Mouse (Mus musculus) liver, adult 2 months (tissue): ENCODE measurements at regions not wholly inside any gene's neighbourhood (a gene's known extent, or its start where the extent isn't known, plus 50 kb on each side); places are given as distances from the start of the nearest gene placed in this dataset.
"Not testable (repeated sequence)": the region's sequence is repeated elsewhere in the genome, so short reads cannot be mapped to it uniquely, and the experiment has no call there.

ENCODE experiments used
- DNase-seq: peaks from one replicate; pipeline ENCODE4 v3.0.0-alpha.2; 2011; ENCODE audit warnings: low read depth, low spot score; ENCODE audit errors: extremely low read depth
- H3K27ac ChIP-seq: fragments of 200-500 bp; replicated peaks from 2 replicates; pipeline ENCODE4 v1.5.1; 2012; ENCODE audit warnings: low read depth, mild to moderate bottlenecking, control low read depth, inconsistent platforms, low read length; ENCODE audit not compliant: insufficient read depth
- H3K27me3 ChIP-seq: fragments of 200-500 bp; 2 replicates; pipeline ENCODE4 v1.6.1; 2012; ENCODE audit warnings: mild to moderate bottlenecking, moderate library complexity, low read length, inconsistent platforms; ENCODE audit not compliant: control insufficient read depth, insufficient read depth
- H3K36me3 ChIP-seq: fragments of 200-500 bp; 2 replicates; pipeline ENCODE4 v1.6.1; 2012; ENCODE audit warnings: low read length, inconsistent platforms; ENCODE audit not compliant: control insufficient read depth, insufficient read depth
- H3K4me1 ChIP-seq: fragments of 200-500 bp; 2 replicates; pipeline ENCODE4 v1.6.1; 2011; ENCODE audit warnings: low read length; ENCODE audit not compliant: control insufficient read depth, insufficient read depth
- H3K4me3 ChIP-seq: fragments of 200-500 bp; 2 replicates; pipeline ENCODE4 v1.5.1; 2011; ENCODE audit warnings: low read depth, mild to moderate bottlenecking, control low read depth, low read length, moderate library complexity; ENCODE audit not compliant: insufficient read depth
- H3K79me2 ChIP-seq: fragments of 200-500 bp; 2 replicates; pipeline ENCODE4 v1.6.1; 2012; ENCODE audit warnings: inconsistent platforms, mild to moderate bottlenecking, low read length, moderate library complexity; ENCODE audit not compliant: control insufficient read depth, insufficient read depth
- H3K9ac ChIP-seq: fragments of 200-500 bp; 2 replicates; pipeline ENCODE4 v1.6.1; 2012; ENCODE audit warnings: low read depth, mild to moderate bottlenecking, control low read depth, inconsistent platforms, low read length
- CTCF ChIP-seq: fragments of 200-500 bp; IDR thresholded peaks from 2 replicates; pipeline ENCODE4 v1.5.1; 2011; ENCODE audit warnings: low read depth, low read length, control low read depth
- POLR2A ChIP-seq: fragments of 200-500 bp; IDR thresholded peaks from 2 replicates; pipeline ENCODE4 v1.6.1; 2011; ENCODE audit warnings: low read length, control low read depth; ENCODE audit not compliant: insufficient read depth; ENCODE audit errors: extremely low read depth
- WGBS: fragments of 180-500 bp; shearing (Covaris S2); methylation state at CpG from one replicate; pipeline ENCODE4 v1.1.7; 2018; 5-methylcytosine and 5-hydroxymethylcytosine counted together

DNA sequence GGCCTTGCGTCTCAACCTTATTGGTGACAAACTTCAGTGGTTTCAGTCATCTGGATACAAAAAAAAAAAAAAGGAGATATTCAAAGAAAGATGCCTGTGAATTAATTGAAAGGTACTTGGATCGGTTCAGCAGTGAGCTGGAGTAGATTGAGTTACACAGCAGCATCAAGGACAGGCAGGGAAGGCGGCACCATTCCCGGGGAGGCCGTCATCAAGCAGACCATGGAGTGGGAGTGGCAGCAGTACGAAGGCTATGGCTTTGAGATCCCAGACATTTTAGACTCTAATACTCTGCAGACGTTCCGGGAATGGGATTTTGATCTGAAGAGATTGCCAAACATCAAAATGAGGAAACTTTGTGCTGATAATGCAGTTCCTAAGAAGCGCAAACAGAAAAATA, 750.8 kb downstream of the Crisp4 start:
- TF ChIP-seq CTCF (no peak), POLR2A (no peak)
- DNase-seq: no peak

DNA sequence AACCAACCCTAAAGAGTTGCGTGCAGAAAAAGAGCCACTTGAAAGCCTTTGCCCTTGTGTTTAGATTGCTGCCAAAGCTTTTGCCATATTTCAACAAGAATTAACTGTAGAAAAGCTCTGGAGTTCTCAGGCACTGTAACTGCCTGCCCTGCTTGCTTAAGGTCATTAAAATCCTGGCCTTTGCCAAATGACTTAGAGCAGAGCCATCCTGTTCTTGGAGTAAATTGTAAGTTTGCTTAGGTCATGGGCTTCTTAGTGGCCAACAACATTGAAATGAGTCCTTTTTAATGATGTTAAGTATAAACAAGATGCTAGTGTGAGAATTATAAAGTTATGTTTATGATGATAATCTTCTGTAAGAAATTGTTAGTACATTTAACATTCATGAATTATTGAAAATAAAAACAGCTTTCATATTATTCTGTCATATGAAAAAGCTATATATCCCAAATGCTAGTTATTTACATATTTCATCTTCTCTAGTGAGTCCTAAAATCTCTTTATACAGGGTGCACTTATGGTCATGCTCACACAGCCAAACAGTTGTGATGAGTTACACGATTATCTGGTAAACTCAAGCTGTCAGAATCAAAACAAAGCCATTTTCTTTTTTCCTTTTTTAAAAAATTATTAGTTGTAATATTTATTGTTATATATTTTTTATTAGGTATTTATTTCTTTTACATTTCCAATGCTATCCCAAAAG, 753.4 kb downstream of the Crisp4 start:
- no peaks in the 10 kb centered on the region for H3K36me3 ChIP-seq
- no peak for TF ChIP-seq POLR2A
- no peaks in the 10 kb centered on the region for H3K79me2 ChIP-seq
- H3K4me3 ChIP-seq: no peak overlapping the region
- peak; percentile 20 for DNase-seq
- H3K27me3 ChIP-seq: no peaks in the 10 kb centered on the region
- H3K9ac ChIP-seq: no peak overlapping the region
- whole genome bisulfite sequencing: 78% methylated on average over 2 of the region's 2 CpGs
- no peaks in the 10 kb centered on the region for H3K4me1 ChIP-seq
- no peak overlapping the region for H3K27ac ChIP-seq

More for the DNA sequence above, 750.8 kb downstream of the Crisp4 start:
- no peaks in the 10 kb centered on the region for H3K27me3 ChIP-seq
- no peaks in the 10 kb centered on the region for H3K36me3 ChIP-seq
- no peaks in the 10 kb centered on the region for H3K4me1 ChIP-seq
- H3K9ac ChIP-seq: no peak overlapping the region
- no peak overlapping the region for H3K27ac ChIP-seq
- H3K79me2 ChIP-seq: no peaks in the 10 kb centered on the region
- WGBS: 87% methylated on average over 9 of the region's 9 CpGs
- no peak overlapping the region for H3K4me3 ChIP-seq

DNA sequence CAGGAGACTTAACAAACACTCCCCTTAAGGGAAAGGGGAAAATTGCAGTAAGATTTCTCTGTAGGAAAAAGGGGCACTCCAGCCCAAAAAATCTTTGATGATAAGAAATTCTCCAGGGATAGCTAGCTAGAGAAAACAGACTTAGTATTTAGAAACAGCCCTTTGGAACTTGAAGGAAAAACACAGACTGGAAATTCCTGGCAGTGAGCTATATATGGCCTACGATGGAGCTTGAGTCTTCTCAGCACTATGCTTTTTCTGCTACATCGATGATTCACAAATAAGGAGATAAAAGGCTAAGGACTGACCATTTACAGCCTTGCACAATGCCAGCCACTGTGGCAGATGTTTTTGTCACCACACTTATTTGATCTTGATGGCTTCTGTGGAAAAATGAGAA, 768.1 kb downstream of the Crisp4 start:
- no peaks in the 10 kb centered on the region for H3K27me3 ChIP-seq
- H3K9ac ChIP-seq: no peak overlapping the region
- H3K4me1 ChIP-seq: no peaks in the 10 kb centered on the region
- no peaks in the 10 kb centered on the region for H3K36me3 ChIP-seq
- H3K79me2 ChIP-seq: no peaks in the 10 kb centered on the region
- no peak for DNase-seq
- H3K4me3 ChIP-seq: no peak overlapping the region
- H3K27ac ChIP-seq: no peak overlapping the region
- TF ChIP-seq POLR2A: no peak
- no peak for TF ChIP-seq CTCF
- 80% methylated on average over 2 of the region's 2 CpGs for WGBS

DNA sequence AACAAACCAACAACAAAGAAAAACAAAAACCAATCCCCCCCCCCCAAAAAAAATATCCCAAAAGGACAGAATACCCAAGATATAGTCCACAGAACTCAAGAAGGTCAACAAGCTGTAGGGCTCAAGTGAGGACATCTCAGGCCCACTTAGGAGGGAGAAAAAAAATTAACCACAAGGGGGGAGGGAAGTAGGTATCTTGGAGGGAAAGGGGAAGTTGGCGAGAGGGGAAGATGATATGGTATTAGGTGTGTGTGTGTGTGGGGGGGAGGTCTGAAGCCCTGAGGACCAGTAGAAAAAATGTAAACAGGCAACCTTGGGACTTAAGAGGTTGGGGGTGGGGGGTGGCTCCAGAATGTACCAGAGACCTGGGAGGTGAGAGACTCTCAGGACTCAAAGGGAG, 797.4 kb downstream of the Crisp4 start:
- TF ChIP-seq CTCF (no peak), POLR2A (no peak)
- Histone ChIP-seq H3K9ac (no peak overlapping the region), H3K4me1 (no peaks in the 10 kb centered on the region), H3K4me3 (no peak overlapping the region), H3K27me3 (no peaks in the 10 kb centered on the region), H3K79me2 (no peaks in the 10 kb centered on the region), H3K36me3 (no peaks in the 10 kb centered on the region), H3K27ac (no peak overlapping the region)
- no peak for DNase-seq
- 65% methylated on average over 1 of the region's 1 CpGs for WGBS

DNA sequence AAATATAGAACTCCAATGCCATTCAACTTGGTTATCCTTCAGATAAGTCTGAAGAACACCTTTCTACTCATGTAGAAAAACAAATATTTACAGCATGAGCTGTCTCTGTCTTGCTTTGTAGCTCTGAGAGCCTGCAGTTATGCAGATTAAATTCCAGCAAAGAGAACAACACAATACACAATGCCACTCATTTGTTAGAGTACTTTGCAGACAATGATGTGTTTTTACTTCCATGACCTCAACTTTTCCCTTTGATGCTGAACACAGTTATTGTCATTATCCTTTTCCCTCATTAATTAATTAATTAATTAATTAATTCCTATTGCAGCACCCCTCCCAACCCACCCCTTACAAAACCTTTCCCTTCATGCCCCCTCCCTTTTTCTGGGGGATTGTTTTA, 807.9 kb downstream of the Crisp4 start:
- no peak for TF ChIP-seq POLR2A
- Histone ChIP-seq H3K27ac (no peak overlapping the region), H3K27me3 (no peaks in the 10 kb centered on the region), H3K4me1 (no peaks in the 10 kb centered on the region), H3K9ac (no peak overlapping the region), H3K36me3 (no peaks in the 10 kb centered on the region), H3K4me3 (no peak overlapping the region), H3K79me2 (no peaks in the 10 kb centered on the region)
- DNase-seq: no peak

DNA sequence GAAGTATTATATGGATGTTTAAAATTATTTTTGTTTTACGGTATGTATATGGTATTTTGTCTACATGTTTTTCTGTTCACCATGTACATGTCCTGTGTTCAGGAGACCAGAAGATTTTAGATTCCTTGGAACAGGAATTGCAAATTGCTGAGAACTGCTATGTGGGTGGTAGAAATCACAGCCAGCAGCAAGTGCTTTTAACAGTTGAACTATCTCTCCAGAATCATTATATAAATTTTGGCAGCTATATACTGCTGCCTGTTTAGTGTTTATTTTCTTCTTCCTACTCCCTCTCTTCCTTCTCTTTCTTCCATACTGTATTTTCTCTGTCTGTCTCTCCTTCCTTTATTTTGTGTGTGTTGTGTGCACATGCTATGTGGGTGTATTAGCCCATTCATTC, 834.3 kb downstream of the Crisp4 start:
- H3K79me2 ChIP-seq, H3K36me3 ChIP-seq, H3K9ac ChIP-seq, H3K27me3 ChIP-seq, H3K4me1 ChIP-seq, H3K4me3 ChIP-seq, H3K27ac ChIP-seq, DNase-seq: not testable (repeated sequence)
- 89% methylated on average over 1 of the region's 1 CpGs for WGBS

DNA sequence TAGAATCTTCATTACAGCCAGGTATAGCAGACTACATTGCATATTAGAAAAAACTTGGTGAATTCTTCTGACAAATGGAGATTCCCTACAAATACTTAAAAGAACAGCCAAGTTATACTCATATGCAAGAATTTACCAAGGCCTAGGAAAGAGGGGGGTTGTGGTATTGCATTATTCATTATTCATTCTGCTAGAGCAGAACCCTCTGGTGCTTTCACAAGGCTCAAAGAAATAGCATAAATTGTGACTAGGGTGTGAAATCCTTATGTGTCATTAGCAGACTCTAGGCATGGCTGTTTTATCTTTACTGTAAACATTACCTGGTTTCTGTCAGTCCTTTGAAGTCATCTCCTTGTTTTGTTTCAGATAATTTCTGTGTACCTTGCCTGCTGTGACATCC, 835.8 kb downstream of the Crisp4 start:
- not testable (repeated sequence) for H3K27me3 ChIP-seq, H3K27ac ChIP-seq, H3K4me1 ChIP-seq, H3K79me2 ChIP-seq, DNase-seq, H3K9ac ChIP-seq, H3K36me3 ChIP-seq, H3K4me3 ChIP-seq
